Mouse (Mus musculus): ENCODE data around the gene Rps19. TPM values are rescaled to one million over a fixed set of nuclear protein-coding genes. Genes with fewer than 3 reads are reported as not detected.
"Not testable (repeated sequence)": the region's sequence is repeated elsewhere in the genome, so short reads cannot be mapped to it uniquely, and the experiment has no call there.

Gene Rps19
- polyA plus RNA-seq (2012; fragmentation: generic; extraction: Trizol): 1,912 TPM

GRCm38 (mm10) chr7:24883896-24884692 lies at the start of gene Rps19:
Rps19 (plus strand) TSS chr7:24884371.
- peaks cover 33% of the 10 kb centered on the region for H3K79me2 ChIP-seq (ENCODE audit: control insufficient read depth, insufficient read depth)
- peak within 1 kb of the TSS; percentile 88 for H3K4me3 ChIP-seq
- peak in 2 of 3 experiments; percentile 14 for TF ChIP-seq MYOD1 (IDR thresholded peaks at IDR 0.05; ENCODE audit: control insufficient read depth in 1 of 3, insufficient read length in 2 of 3, low read depth in 2 of 3)
- no peak for TF ChIP-seq REST (IDR thresholded peaks at IDR 0.05; ENCODE audit: insufficient read depth, insufficient read length)
- no peak for TF ChIP-seq TCF12 (IDR thresholded peaks at IDR 0.05; ENCODE audit: insufficient read depth, poor library complexity, severe bottlenecking)
- TF ChIP-seq E2F4 (IDR thresholded peaks at IDR 0.05; ENCODE audit: insufficient read depth): peak; percentile 45
- TF ChIP-seq POLR2AphosphoS2 (IDR thresholded peaks at IDR 0.05; ENCODE audit: insufficient read length, low read depth): peak; percentile 79
- peak; percentile 50 for TF ChIP-seq USF1 (IDR thresholded peaks at IDR 0.05; ENCODE audit: low read depth)
- peak; percentile 92 for TF ChIP-seq POLR2A (IDR thresholded peaks at IDR 0.05; ENCODE audit: insufficient read length, low read depth)
- TF ChIP-seq MAX (IDR thresholded peaks at IDR 0.05; ENCODE audit: low read depth): no peak
- TF ChIP-seq MYOG (IDR thresholded peaks at IDR 0.05; ENCODE audit: control insufficient read depth in 1 of 3, insufficient read depth in 1 of 3, insufficient read length in 2 of 3, low read depth in 2 of 3): peak in 1 of 3 experiments; percentile 50
- peaks cover 4% of the 10 kb centered on the region for H3K27me3 ChIP-seq (ENCODE audit: control insufficient read depth, insufficient read depth, insufficient read length)
- peak within 1 kb of the TSS; percentile 99 for H3ac ChIP-seq (ENCODE audit: control insufficient read depth, insufficient read length)
- H3K4me2 ChIP-seq (ENCODE audit: low read depth): peak within 1 kb of the TSS; percentile 99
- peaks cover 30% of the 10 kb centered on the region for H3K36me3 ChIP-seq (ENCODE audit: control insufficient read depth, insufficient read depth)

GRCm38 (mm10) chr7:24838732-24839409 lies 45.3 kb upstream of the Rps19 start:
- not testable (repeated sequence) for H3K27me3 ChIP-seq (ENCODE audit: control insufficient read depth, insufficient read depth, insufficient read length)

GRCm38 (mm10) chr7:24839410-24839808 lies 44.8 kb upstream of the Rps19 start:
- no peak for TF ChIP-seq MYOG (IDR thresholded peaks at IDR 0.05; ENCODE audit: control insufficient read depth in 1 of 3, insufficient read depth in 1 of 3, insufficient read length in 2 of 3, low read depth in 2 of 3)
- no peak for TF ChIP-seq MYOD1 (IDR thresholded peaks at IDR 0.05; ENCODE audit: control insufficient read depth in 1 of 3, insufficient read length in 2 of 3, low read depth in 2 of 3)
- TF ChIP-seq CEBPB (IDR thresholded peaks at IDR 0.05; ENCODE audit: insufficient read depth, poor library complexity, severe bottlenecking): no peak
- no peak for TF ChIP-seq TCF12 (IDR thresholded peaks at IDR 0.05; ENCODE audit: insufficient read depth, poor library complexity, severe bottlenecking)
- TF ChIP-seq TCF3 (IDR thresholded peaks at IDR 0.05; ENCODE audit: insufficient read length, low read depth): no peak
- TF ChIP-seq POLR2A (IDR thresholded peaks at IDR 0.05; ENCODE audit: insufficient read length, low read depth): no peak
- no peak for TF ChIP-seq SRF (IDR thresholded peaks at IDR 0.05; ENCODE audit: control insufficient read depth, insufficient read length, low read depth)
- Histone ChIP-seq H3ac (ENCODE audit: control insufficient read depth, insufficient read length) (no peak overlapping the region), H3K79me2 (ENCODE audit: control insufficient read depth, insufficient read depth) (no peaks in the 10 kb centered on the region), H3K4me2 (ENCODE audit: low read depth) (no peak overlapping the region), H3K36me3 (ENCODE audit: control insufficient read depth, insufficient read depth) (no peaks in the 10 kb centered on the region), H3K4me3 (no peak overlapping the region), H3K27me3 (ENCODE audit: control insufficient read depth, insufficient read depth, insufficient read length) (no peaks in the 10 kb centered on the region)

More at GRCm38 (mm10) chr7:24838732-24839409, 45.3 kb upstream of the Rps19 start:
- H3K79me2 ChIP-seq (ENCODE audit: control insufficient read depth, insufficient read depth); H3K4me2 ChIP-seq (ENCODE audit: low read depth); H3K36me3 ChIP-seq (ENCODE audit: control insufficient read depth, insufficient read depth); H3ac ChIP-seq (ENCODE audit: control insufficient read depth, insufficient read length); H3K4me3 ChIP-seq: not testable (repeated sequence)

- H3K36me3 ChIP-seq (ENCODE audit: control insufficient read depth, insufficient read depth): no peaks in the 10 kb centered on the region
- no peaks in the 10 kb centered on the region for H3K79me2 ChIP-seq (ENCODE audit: control insufficient read depth, insufficient read depth)
- H3K4me3 ChIP-seq: no peak overlapping the region
- no peaks in the 10 kb centered on the region for H3K27me3 ChIP-seq (ENCODE audit: control insufficient read depth, insufficient read depth, insufficient read length)
- TF ChIP-seq MAX (IDR thresholded peaks at IDR 0.05; ENCODE audit: low read depth): no peak
- no peak for TF ChIP-seq USF1 (IDR thresholded peaks at IDR 0.05; ENCODE audit: low read depth)
- TF ChIP-seq E2F4 (IDR thresholded peaks at IDR 0.05; ENCODE audit: insufficient read depth): no peak
- TF ChIP-seq SRF (IDR thresholded peaks at IDR 0.05; ENCODE audit: control insufficient read depth, insufficient read length, low read depth): no peak
- TF ChIP-seq TCF3 (IDR thresholded peaks at IDR 0.05; ENCODE audit: insufficient read length, low read depth): no peak
- no peak for TF ChIP-seq MYOD1 (IDR thresholded peaks at IDR 0.05; ENCODE audit: control insufficient read depth in 1 of 3, insufficient read length in 2 of 3, low read depth in 2 of 3)
- no peak for TF ChIP-seq REST (IDR thresholded peaks at IDR 0.05; ENCODE audit: insufficient read depth, insufficient read length)
- no peak for TF ChIP-seq CEBPB (IDR thresholded peaks at IDR 0.05; ENCODE audit: insufficient read depth, poor library complexity, severe bottlenecking)
- TF ChIP-seq TCF12 (IDR thresholded peaks at IDR 0.05; ENCODE audit: insufficient read depth, poor library complexity, severe bottlenecking): no peak
- TF ChIP-seq POLR2A (IDR thresholded peaks at IDR 0.05; ENCODE audit: insufficient read length, low read depth): no peak
- TF ChIP-seq POLR2AphosphoS2 (IDR thresholded peaks at IDR 0.05; ENCODE audit: insufficient read length, low read depth): no peak
- TF ChIP-seq MYOG (IDR thresholded peaks at IDR 0.05; ENCODE audit: control insufficient read depth in 1 of 3, insufficient read depth in 1 of 3, insufficient read length in 2 of 3, low read depth in 2 of 3): no peak
- H3K4me2 ChIP-seq (ENCODE audit: low read depth): no peak overlapping the region
- no peak overlapping the region for H3ac ChIP-seq (ENCODE audit: control insufficient read depth, insufficient read length)
Observed at GRCm38 (mm10) chr7:24840331-24840730, 43.8 kb upstream of the Rps19 start.

- no peak overlapping the region for H3K4me3 ChIP-seq
- H3K79me2 ChIP-seq (ENCODE audit: control insufficient read depth, insufficient read depth): no peaks in the 10 kb centered on the region
- no peaks in the 10 kb centered on the region for H3K27me3 ChIP-seq (ENCODE audit: control insufficient read depth, insufficient read depth, insufficient read length)
- peak; percentile 30 to 79 (median 75) for TF ChIP-seq MYOD1 (IDR thresholded peaks at IDR 0.05; ENCODE audit: control insufficient read depth in 1 of 3, insufficient read length in 2 of 3, low read depth in 2 of 3)
- TF ChIP-seq CEBPB (IDR thresholded peaks at IDR 0.05; ENCODE audit: insufficient read depth, poor library complexity, severe bottlenecking): no peak
- no peak overlapping the region for H3K4me2 ChIP-seq (ENCODE audit: low read depth)
- no peak overlapping the region for H3ac ChIP-seq (ENCODE audit: control insufficient read depth, insufficient read length)
- H3K36me3 ChIP-seq (ENCODE audit: control insufficient read depth, insufficient read depth): no peaks in the 10 kb centered on the region
Observed at GRCm38 (mm10) chr7:24841009-24841408, 43.2 kb upstream of the Rps19 start.
